Mouse (Mus musculus): ENCODE data around the gene Emid1.
A peak's percentile ranks its signal among the peaks of the same experiment; 100 is the strongest.

GRCm38 (mm10) chr11:5100801-5101200 lies 51.3 kb downstream of the Emid1 start:
- TF ChIP-seq CHD1 (IDR thresholded peaks at IDR 0.05; ENCODE audit: low read depth, low read length) = no peak
- no peak for TF ChIP-seq GATA1 (IDR thresholded peaks at IDR 0.05; ENCODE audit: low read depth, low read length)
- TF ChIP-seq CTCF (IDR thresholded peaks at IDR 0.05 in 2 of 3, conservative IDR thresholded peaks at IDR 0.05 in 1 of 3; ENCODE audit: control insufficient read depth in 1 of 3, insufficient read depth in 1 of 3, low read depth in 2 of 3, low read length in 3 of 3, poor library complexity in 1 of 3, severe bottlenecking in 1 of 3) = no peak
- TF ChIP-seq NELFE (IDR thresholded peaks at IDR 0.05; ENCODE audit: low read depth, low read length) = no peak
- TF ChIP-seq MAX (IDR thresholded peaks at IDR 0.05; ENCODE audit: low read length) = no peak
- TF ChIP-seq USF1 (IDR thresholded peaks at IDR 0.05; ENCODE audit: low read depth, low read length) = no peak
- peak; percentile 47; the same call in 1 of the 2 replicates for TF ChIP-seq ETS1 (IDR thresholded peaks at IDR 0.05; ENCODE audit: low read depth, low read length)
- TF ChIP-seq POLR2A (IDR thresholded peaks at IDR 0.05; ENCODE audit: control insufficient read depth in 1 of 2, insufficient read depth in 1 of 2, low read depth in 1 of 2, low read length in 2 of 2, poor library complexity in 1 of 2) = no peak
